Mouse (Mus musculus) heart, adult 2 months (tissue): ENCODE measurements around the gene Ppm1h. TPM values are rescaled to one million over a fixed set of nuclear protein-coding genes. Genes with fewer than 3 reads are reported as not detected.

ENCODE experiments used
- DNase-seq, 2 experiments: peaks; one replicate each; pipeline ENCODE4 v3.0.0; 2021
- H3K27ac ChIP-seq: fragments of 200-600 bp; 2 replicates; pipeline ENCODE4 v1.8.1; 2022
- H3K27me3 ChIP-seq: fragments of 200-500 bp; 2 replicates; pipeline ENCODE4 v1.6.1; 2012; ENCODE audit warnings: mild to moderate bottlenecking, low read length, inconsistent platforms, mixed read lengths; ENCODE audit not compliant: control insufficient read depth, insufficient read depth
- H3K36me3 ChIP-seq: fragments of 200-500 bp; 2 replicates; pipeline ENCODE4 v1.6.1; 2012; ENCODE audit warnings: low read length, inconsistent platforms; ENCODE audit not compliant: control insufficient read depth, insufficient read depth
- H3K4me1 ChIP-seq: fragments of 200-500 bp; 2 replicates; pipeline ENCODE4 v1.6.1; 2011; ENCODE audit warnings: low read length; ENCODE audit not compliant: control insufficient read depth, insufficient read depth
- H3K4me3 ChIP-seq: fragments of 200-600 bp; 2 replicates; pipeline ENCODE4 v1.8.1; 2022
- H3K79me2 ChIP-seq: fragments of 200-500 bp; replicated peaks from 2 replicates; pipeline ENCODE4 v1.6.1; 2012; ENCODE audit warnings: mild to moderate bottlenecking, inconsistent platforms, low read length, moderate library complexity, mixed read lengths; ENCODE audit not compliant: control insufficient read depth, insufficient read depth
- H3K9ac ChIP-seq: fragments of 200-500 bp; 2 replicates; pipeline ENCODE4 v1.6.1; 2012; ENCODE audit warnings: low read depth, mild to moderate bottlenecking, control low read depth, inconsistent platforms, low read length, mixed read lengths
- CTCF ChIP-seq: fragments of 200-600 bp; IDR thresholded peaks from 2 replicates; pipeline ENCODE4 v1.8.1; 2022; ENCODE audit warnings: antibody characterized with exemption, mild to moderate bottlenecking, moderate library complexity
- EP300 ChIP-seq: fragments of 200-500 bp; IDR thresholded peaks from 2 replicates; pipeline ENCODE4 v1.6.1; 2011; ENCODE audit warnings: low read depth, low read length, control low read depth; ENCODE audit not compliant: insufficient read depth
- POLR2A ChIP-seq: fragments of 200-500 bp; IDR thresholded peaks from 2 replicates; pipeline ENCODE4 v1.6.1; 2011; ENCODE audit warnings: mild to moderate bottlenecking, low read depth, low read length, control low read depth; ENCODE audit not compliant: insufficient read depth
- WGBS: fragments of 180-500 bp; shearing (Covaris S2); methylation state at CpG from one replicate; pipeline ENCODE4 v1.1.7; 2018; 5-methylcytosine and 5-hydroxymethylcytosine counted together
- intact Hi-C: fragments of 180-260 bp; cut with DNase I; formaldehyde crosslinking; loops from one replicate; pipeline ENCODE4 v1.15.1; 2025
- polyA plus RNA-seq: library from polyadenylated mRNA; depleted of rRNA; stranded (reverse); fragments of >200 nt; gene quantifications from 2 replicates; pipeline ENCODE4 v1.2.3, GENCODE M21; 2012
- total RNA-seq, 2 experiments: library from RNA; stranded (reverse); gene quantifications; 2 replicates each; pipeline ENCODE4 v1.2.3; 2021

The Ppm1h gene
- total and polyA plus RNA-seq, 3 experiments, result 4.5 to 7.8 (median 6.4) TPM

- TF ChIP-seq POLR2A (no peak), EP300 (no peak), CTCF (no peak)
- Histone ChIP-seq H3K27ac (no peak overlapping the region), H3K9ac (no peak overlapping the region), H3K4me3 (no peak overlapping the region), H3K27me3 (no peaks in the 10 kb centered on the region), H3K79me2 (no peaks in the 10 kb centered on the region; the same call in 1 of the 2 replicates), H3K4me1 (no peaks in the 10 kb centered on the region), H3K36me3 (no peaks in the 10 kb centered on the region)
- no peak for DNase-seq
- 79% methylated on average over 5 of the region's 5 CpGs for WGBS
- intact Hi-C loops, result no loop called here
Observed at GRCm38 (mm10) chr10:122712307-122712706, 33.7 kb downstream of the Ppm1h start.

- Histone ChIP-seq H3K79me2 (no peaks in the 10 kb centered on the region), H3K4me1 (no peaks in the 10 kb centered on the region; the same call in 1 of the 2 replicates), H3K27me3 (no peaks in the 10 kb centered on the region), H3K4me3 (no peak overlapping the region), H3K9ac (no peak overlapping the region), H3K27ac (no peak overlapping the region), H3K36me3 (no peaks in the 10 kb centered on the region)
- DNase-seq, result no peak
- intact Hi-C loops, result loop anchor here (5.0 kb wide), 1 partner anchor 34 kb away; no protein-coding TSS in a partner anchor
- TF ChIP-seq EP300 (no peak), POLR2A (no peak), CTCF (no peak)
- WGBS, result 76% methylated on average over 12 of the region's 12 CpGs
Observed at GRCm38 (mm10) chr10:122715856-122716255, 37.3 kb downstream of the Ppm1h start.

DNA sequence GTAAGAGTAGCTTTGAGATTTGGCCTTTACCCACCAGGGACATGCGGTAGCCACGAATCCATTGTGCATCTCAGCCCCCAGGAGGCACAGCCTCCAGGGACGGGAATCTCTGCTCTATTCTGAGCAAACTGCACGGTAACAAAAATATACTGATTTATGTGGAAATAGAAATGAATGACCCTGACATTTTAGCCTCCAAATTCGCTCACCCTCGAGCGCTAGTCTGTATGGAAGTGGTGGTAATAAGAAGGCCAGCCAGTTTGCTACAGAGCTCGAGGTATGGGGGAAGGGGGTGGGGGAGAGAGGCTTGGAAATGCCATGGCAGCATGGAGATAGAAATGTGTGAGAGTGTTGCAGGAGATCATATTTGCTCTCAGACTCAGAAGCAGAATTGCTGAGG lies 37.7 kb downstream of the Ppm1h start:
- no peak for DNase-seq
- Histone ChIP-seq H3K27me3 (no peaks in the 10 kb centered on the region), H3K4me1 (no peaks in the 10 kb centered on the region; the same call in 1 of the 2 replicates), H3K36me3 (no peaks in the 10 kb centered on the region), H3K4me3 (no peak overlapping the region), H3K27ac (no peak overlapping the region), H3K79me2 (no peaks in the 10 kb centered on the region), H3K9ac (no peak overlapping the region)
- TF ChIP-seq EP300 (no peak), POLR2A (no peak)
- intact Hi-C loops, result loop anchor here (5.0 kb wide), 1 partner anchor 34 kb away; no protein-coding TSS in a partner anchor
- WGBS, result 68% methylated on average over 8 of the region's 8 CpGs

DNA sequence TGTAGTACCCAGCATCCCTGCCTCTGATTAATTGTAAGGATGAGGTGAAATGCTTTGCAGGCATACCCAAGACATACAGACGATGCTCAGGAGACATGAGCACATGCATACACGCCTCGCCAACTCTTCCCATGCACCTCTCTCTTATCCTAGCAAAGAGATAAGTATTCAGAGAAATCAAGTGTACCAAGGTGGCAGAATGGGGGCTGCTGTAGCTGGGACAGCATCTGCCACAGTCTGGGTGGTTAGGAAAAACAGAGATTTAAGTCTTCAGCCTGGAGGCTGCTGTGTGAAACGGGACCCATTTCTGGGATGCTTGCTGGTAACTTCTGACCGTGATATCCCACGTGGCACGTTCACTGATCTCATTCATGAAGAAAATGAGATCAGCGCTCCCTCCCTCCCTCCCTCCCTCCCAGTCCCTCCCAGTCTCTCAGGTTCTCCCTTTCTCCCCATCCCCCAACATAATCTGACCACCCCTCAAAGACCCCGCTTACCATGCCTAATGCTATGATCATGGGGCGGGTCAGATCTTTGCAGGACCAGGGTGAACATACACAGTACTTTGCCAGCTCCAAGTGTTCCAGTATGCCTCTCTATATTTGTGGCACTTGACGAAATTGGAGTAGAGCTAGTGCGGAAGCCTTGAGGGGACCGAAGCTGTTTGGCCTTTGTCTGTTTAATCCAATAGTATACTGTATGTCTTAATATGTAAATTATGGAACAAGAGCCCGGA lies 38.3 kb downstream of the Ppm1h start:
- H3K27me3 ChIP-seq, result no peaks in the 10 kb centered on the region
- TF ChIP-seq EP300, result no peak
- no peak for TF ChIP-seq CTCF
- TF ChIP-seq POLR2A, result no peak
- H3K9ac ChIP-seq, result no peak overlapping the region
- no peak overlapping the region for H3K27ac ChIP-seq
- intact Hi-C loops, result loop anchor here (5.0 kb wide), 1 partner anchor 35 kb away; no protein-coding TSS in a partner anchor
- DNase-seq, result no peak
- H3K4me1 ChIP-seq, result no peaks in the 10 kb centered on the region; the same call in 1 of the 2 replicates
- no peak overlapping the region for H3K4me3 ChIP-seq
- H3K36me3 ChIP-seq, result no peaks in the 10 kb centered on the region
- WGBS, result 83% methylated on average over 14 of the region's 14 CpGs
- no peaks in the 10 kb centered on the region for H3K79me2 ChIP-seq

- 71% methylated on average over 14 of the region's 14 CpGs for WGBS
- intact Hi-C loops, result loop anchor here (5.0 kb wide), 1 partner anchor 36 kb away; no protein-coding TSS in a partner anchor
Observed at GRCm38 (mm10) chr10:122717754-122718415, 39.3 kb downstream of the Ppm1h start.

More at GRCm38 (mm10) chr10:122717754-122718415, 39.3 kb downstream of the Ppm1h start:
- no peak for DNase-seq
- Histone ChIP-seq H3K79me2 (no peaks in the 10 kb centered on the region), H3K9ac (no peak overlapping the region), H3K4me1 (no peaks in the 10 kb centered on the region; the same call in 1 of the 2 replicates), H3K27me3 (no peaks in the 10 kb centered on the region), H3K4me3 (no peak overlapping the region), H3K36me3 (no peaks in the 10 kb centered on the region), H3K27ac (no peak overlapping the region)
- TF ChIP-seq EP300 (no peak), CTCF (no peak), POLR2A (no peak)
